Mouse (Mus musculus) olfactory bulb, adult 2 months (tissue): ENCODE results near the gene Fgf9.

Experiments
- CTCF ChIP-seq: fragments of 200-500 bp; IDR thresholded peaks from 2 replicates; pipeline ENCODE4 v1.5.1; 2012; ENCODE audit warnings: low read depth, mild to moderate bottlenecking, low read length, moderate library complexity; ENCODE audit not compliant: insufficient read depth
- POLR2A ChIP-seq: fragments of 200-500 bp; IDR thresholded peaks from 2 replicates; pipeline ENCODE4 v1.6.1; 2012; ENCODE audit warnings: mild to moderate bottlenecking, low read depth, low read length, moderate library complexity; ENCODE audit not compliant: insufficient read depth

GRCm38 (mm10) chr14:58074621-58075432 is 4.5 kb downstream of the Fgf9 start:
- TF ChIP-seq POLR2A (no peak), CTCF (no peak)
